Mouse (Mus musculus): Measurements from ENCODE around the gene Pigz. TPM values are rescaled to one million over a fixed set of nuclear protein-coding genes. Genes with fewer than 3 reads are reported as not detected.
A peak's percentile ranks its signal among the peaks of the same experiment; 100 is the strongest.

Pigz gene
- polyA plus RNA-seq (2016; fragmentation: Nextera tagmentation; extraction: Ambion mirVana), result 1.0 and 1.4 TPM in 2 replicates

DNA sequence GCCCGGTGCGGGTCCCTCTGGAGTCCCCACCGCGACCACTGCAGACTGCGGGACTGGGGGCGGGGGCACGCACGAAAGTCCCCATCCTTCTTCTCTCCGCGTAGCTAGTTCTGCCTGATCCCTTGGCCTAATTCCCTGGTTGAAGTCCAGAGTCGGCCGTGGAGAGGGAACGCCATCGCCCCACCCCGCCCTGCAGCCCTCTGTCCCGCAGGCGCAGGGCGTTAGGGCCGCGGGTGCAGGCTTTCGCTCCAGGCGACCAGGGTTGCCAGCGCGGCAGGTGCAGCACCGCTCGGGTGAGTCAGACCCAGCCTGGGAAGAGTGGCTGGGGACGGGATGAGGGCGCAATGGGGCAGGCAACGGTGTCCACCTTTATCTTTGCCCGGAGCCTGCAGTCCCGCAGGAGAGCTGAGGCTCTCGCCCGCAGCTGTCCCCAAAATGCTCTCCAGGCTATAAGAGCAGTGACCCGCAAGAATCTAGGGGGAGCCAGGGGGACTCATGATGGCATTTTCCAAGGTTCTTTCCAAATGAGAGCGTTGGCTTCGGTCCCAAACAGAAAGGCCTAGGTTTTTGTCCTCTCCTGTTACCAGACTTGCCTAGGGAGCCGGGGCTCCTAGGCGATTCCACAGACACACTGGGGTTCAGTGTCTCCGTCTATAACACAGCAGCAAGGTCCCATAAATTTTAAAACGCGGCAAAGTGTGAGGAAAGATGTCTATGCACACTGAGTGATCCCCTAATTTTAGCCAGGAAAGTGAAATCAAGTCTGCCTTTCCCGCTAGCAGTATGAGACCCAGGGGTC lies at the start of gene Pigz:
Gene Pigz, plus strand, starts transcription at position 101 of the 799 bp plus-strand sequence.
- Histone ChIP-seq H3K4me1 (peaks cover 50% of the 10 kb centered on the region), H3K27ac (peak within 1 kb of the TSS; percentile 84), H3K9me3 (no peaks in the 10 kb centered on the region), H3K27me3 (ENCODE audit: poor library complexity, severe bottlenecking) (peaks cover 76% of the 10 kb centered on the region), H3K36me3 (replicated peaks) (no peaks in the 10 kb centered on the region), H3K4me3 (peak within 1 kb of the TSS; percentile 57)
- DNase-seq (ENCODE audit: extremely low spot score, low spot score), result peak; percentile 43
- 4% methylated on average over 42 of the region's 42 CpGs for WGBS

DNA sequence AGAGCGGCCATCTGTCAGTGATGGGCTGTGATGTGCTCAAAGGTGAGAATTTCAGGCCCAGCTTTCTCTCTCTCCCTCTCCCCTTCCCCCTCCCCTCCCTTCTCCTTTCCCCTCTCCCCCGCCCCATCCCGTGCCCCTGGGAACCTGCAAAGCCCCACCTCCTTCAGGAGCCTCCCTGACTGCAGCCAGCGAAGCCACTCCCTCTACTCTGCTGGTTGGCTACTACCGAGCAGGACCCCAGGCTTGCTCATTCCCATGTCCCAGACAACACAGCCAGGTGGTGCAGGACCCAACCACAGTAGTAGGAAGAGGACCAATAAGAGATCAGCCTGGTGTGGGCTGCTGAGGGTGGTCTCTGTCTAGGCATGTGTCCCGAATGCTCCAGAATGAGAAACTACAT lies 49.7 kb upstream of the Pigz start:
- peaks cover 41% of the 10 kb centered on the region for H3K4me1 ChIP-seq
- DNase-seq (ENCODE audit: extremely low spot score, low spot score), result no peak

DNA sequence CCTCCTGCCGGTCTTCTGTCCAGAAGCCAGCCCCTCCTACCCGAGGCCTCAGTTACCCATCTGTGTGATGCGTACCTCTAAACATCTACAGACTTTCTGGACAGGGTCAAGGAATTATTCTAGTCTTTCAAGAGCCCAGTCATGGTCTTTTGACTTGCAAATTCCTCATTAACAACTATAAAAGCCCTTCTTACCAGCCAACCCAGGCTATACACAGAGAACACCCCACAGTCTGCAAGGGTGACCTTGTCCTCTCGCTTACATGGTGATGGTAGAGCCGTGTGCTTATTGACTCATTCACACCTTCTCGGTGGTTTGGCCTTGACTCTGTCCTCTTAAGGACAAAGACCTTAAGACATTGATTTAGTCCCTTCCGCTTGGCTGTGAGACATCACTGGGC lies 42.7 kb upstream of the Pigz start:
- Histone ChIP-seq H3K4me3 (no peak overlapping the region), H3K4me1 (peaks cover 19% of the 10 kb centered on the region), H3K27me3 (ENCODE audit: poor library complexity, severe bottlenecking) (peaks cover 9% of the 10 kb centered on the region), H3K36me3 (replicated peaks) (no peaks in the 10 kb centered on the region), H3K9me3 (no peaks in the 10 kb centered on the region), H3K27ac (no peak overlapping the region)
- DNase-seq (ENCODE audit: extremely low spot score, low spot score), result no peak
- WGBS, result 83% methylated on average over 7 of the region's 7 CpGs

More for the DNA sequence above, 49.7 kb upstream of the Pigz start:
- Histone ChIP-seq H3K9me3 (no peaks in the 10 kb centered on the region), H3K27me3 (ENCODE audit: poor library complexity, severe bottlenecking) (peaks cover 54% of the 10 kb centered on the region), H3K27ac (peak overlapping the region; percentile 49), H3K4me3 (peak overlapping the region; percentile 16; the same call in 1 of the 2 replicates), H3K36me3 (replicated peaks) (no peaks in the 10 kb centered on the region)
- WGBS, result 15% methylated on average over 6 of the region's 6 CpGs

DNA sequence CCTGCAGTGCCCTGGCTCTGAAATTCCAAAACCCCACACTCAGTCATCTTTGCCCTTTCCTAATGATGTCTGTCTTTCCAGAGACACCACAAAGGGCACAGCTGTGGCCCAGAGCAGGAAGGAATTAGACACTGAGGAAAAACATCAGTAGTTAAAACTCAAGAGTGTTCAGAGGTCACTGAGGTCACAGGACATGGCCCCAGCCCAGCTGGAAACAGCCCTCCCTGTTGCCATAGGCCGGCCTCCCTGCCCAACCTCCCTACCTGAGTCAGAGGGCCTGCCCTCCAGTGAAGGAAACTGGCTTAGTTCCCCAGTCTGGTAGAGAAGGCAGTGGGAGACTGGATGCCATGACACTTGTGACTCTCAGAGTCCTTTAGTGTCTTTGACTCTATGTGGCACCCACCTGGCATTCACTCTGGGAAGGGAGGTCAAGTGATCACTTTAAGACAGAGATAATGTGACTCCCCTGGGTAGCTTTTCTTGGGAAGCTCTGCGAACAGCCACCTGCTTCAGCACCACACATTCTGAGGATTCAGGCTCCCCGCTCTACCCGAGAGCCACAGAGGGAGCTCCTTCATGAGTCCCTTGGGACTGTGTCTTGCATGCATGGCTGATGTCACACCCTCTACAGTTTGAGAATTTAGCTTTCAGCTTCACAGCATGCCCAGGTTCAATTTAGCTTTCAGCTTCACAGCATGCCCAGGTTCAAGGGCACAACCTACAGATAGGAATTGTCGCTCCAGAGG lies 40.1 kb upstream of the Pigz start:
- H3K4me1 ChIP-seq, result peaks cover 38% of the 10 kb centered on the region
- no peaks in the 10 kb centered on the region for H3K36me3 ChIP-seq (replicated peaks)
- 67% methylated on average over 5 of the region's 5 CpGs for WGBS
- peaks cover 24% of the 10 kb centered on the region for H3K27me3 ChIP-seq (ENCODE audit: poor library complexity, severe bottlenecking)
- H3K4me3 ChIP-seq, result no peak overlapping the region
- no peak for DNase-seq (ENCODE audit: extremely low spot score, low spot score)
- H3K27ac ChIP-seq, result no peak overlapping the region
- no peaks in the 10 kb centered on the region for H3K9me3 ChIP-seq

DNA sequence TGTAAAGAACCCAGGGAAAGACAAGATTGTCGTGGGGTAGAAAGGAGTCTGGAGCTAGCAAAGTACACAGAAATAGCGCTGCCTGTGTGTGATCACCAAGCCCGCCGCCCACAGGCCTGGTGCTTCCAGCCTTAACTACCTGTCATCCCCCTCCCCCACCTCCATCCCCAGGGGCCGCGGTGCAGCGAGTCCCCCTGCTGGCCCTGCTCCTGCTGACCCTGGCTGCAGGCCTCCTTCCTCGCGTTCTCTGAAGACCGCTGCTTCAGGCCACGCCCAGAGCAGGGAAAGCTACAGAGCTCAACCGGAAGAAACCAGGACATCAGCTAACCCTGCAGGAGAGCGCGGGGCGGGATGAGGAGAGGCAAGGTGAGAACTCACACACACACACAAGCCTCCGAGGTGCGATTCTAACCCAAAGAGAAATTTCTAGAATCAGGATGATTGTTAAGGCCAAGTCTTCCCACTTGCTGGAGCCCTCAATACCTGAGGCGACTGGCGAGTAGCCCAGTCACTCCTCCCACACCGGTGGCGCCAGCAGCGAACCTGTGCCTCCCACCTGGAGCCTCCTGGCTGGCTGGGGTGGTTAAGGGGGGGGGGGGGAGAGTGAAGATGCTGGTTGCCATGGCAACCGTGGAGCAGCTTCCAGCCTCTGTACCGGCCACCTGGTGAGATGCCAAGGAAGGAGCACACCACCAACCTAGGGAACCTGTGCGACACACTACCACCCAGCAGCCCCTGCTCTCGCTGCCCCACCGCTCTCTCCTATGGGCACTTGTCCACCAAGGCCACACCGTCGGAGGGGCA lies 36.5 kb upstream of the Pigz start:
- DNase-seq (ENCODE audit: extremely low spot score, low spot score), result peak; percentile 68
- H3K4me3 ChIP-seq, result peak overlapping the region; percentile 35
- no peaks in the 10 kb centered on the region for H3K36me3 ChIP-seq (replicated peaks)
- H3K9me3 ChIP-seq, result peaks cover 7% of the 10 kb centered on the region
- peaks cover 36% of the 10 kb centered on the region for H3K4me1 ChIP-seq
- H3K27me3 ChIP-seq (ENCODE audit: poor library complexity, severe bottlenecking), result peaks cover 24% of the 10 kb centered on the region
- H3K27ac ChIP-seq, result peak overlapping the region; percentile 59
- 9% methylated on average over 29 of the region's 29 CpGs for WGBS

DNA sequence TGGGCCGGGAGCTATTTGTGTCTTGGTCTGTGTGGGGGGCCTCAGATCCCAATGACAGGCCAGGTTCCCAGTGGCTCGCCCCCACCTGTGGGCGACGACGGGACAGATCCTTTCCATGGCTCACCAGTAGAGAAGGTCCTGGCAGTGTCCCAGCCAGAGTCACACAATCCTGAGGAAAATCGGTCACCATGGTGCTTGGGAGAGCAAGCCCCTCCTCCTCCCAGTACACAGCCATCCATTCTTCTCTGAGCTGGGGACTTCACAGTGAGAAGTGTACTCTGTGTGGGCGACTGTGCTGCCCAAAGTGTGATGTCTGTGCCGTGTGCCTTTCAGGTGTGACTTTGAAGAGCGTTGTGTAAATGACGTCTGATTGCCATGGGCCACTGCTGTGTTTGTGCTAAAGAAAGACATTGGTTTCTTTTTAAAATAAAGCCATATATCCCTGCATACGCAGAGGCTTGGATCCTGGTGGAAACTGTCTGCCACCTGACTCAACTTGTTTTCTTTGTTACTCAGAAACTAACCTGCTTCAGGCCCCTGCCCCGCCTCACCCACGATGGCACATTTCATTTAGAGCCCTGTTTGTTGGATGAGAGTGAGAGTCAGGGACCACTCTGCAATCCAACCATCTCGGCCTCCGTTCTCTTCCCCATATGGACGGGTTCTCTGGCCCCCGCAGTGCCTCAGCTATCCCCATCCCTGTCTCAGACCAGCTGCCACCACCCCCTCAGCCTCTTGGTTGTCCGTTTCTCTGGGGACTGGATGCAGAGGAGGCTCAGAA lies 34.9 kb upstream of the Pigz start:
- Histone ChIP-seq H3K27me3 (ENCODE audit: poor library complexity, severe bottlenecking) (peaks cover 24% of the 10 kb centered on the region), H3K9me3 (peaks cover 7% of the 10 kb centered on the region), H3K27ac (no peak overlapping the region), H3K36me3 (replicated peaks) (no peaks in the 10 kb centered on the region), H3K4me1 (peaks cover 26% of the 10 kb centered on the region), H3K4me3 (no peak overlapping the region)
- 84% methylated on average over 18 of the region's 18 CpGs for WGBS
- DNase-seq (ENCODE audit: extremely low spot score, low spot score), result no peak

DNA sequence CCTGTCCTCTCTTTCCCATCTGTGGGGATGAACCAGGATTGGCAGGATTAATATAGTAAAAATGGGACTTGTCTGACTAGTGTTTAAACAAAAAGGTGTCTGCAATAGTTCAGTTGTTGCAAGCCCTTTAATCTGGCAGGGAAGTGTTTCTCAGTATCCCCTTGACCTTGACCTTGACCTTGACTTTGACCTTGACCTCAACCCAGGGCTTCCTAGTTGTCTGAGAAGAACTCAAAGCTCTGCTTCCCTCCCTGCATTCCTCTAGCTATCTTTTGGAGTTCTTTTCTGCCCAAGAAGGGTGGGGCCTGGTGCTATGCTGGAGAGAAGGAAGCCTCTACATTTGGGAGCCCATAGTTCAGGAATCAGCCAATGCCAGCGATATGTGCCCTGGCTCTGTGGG lies 31.8 kb upstream of the Pigz start:
- no peak overlapping the region for H3K4me3 ChIP-seq
- peaks cover 32% of the 10 kb centered on the region for H3K4me1 ChIP-seq
- no peaks in the 10 kb centered on the region for H3K36me3 ChIP-seq (replicated peaks)
- H3K27ac ChIP-seq, result no peak overlapping the region
- DNase-seq (ENCODE audit: extremely low spot score, low spot score), result no peak
- H3K27me3 ChIP-seq (ENCODE audit: poor library complexity, severe bottlenecking), result peaks cover 23% of the 10 kb centered on the region
- H3K9me3 ChIP-seq, result peaks cover 7% of the 10 kb centered on the region
- 89% methylated on average over 1 of the region's 1 CpGs for WGBS

DNA sequence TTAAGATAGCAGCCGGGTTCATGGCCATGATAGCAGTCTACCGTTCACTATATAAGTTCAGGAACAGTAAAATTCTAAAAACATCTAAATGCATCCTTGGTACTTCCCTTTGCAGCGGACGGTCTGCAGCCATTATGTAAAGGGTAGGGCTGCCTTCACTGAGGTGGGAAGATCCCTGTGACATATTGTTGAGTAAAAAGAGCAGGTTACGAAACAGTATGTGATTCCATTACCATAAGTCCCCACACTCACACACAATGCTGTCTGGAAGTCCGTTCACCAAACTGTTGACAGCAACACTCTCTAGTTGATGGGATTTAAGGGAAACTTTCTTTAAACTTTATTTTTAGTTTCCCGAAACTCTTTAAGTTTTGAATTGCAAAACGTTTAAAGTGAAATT lies 30.4 kb upstream of the Pigz start:
- Histone ChIP-seq H3K27me3 (ENCODE audit: poor library complexity, severe bottlenecking) (peaks cover 15% of the 10 kb centered on the region), H3K9me3 (peaks cover 7% of the 10 kb centered on the region), H3K4me3 (no peak overlapping the region), H3K27ac (no peak overlapping the region), H3K36me3 (replicated peaks) (no peaks in the 10 kb centered on the region), H3K4me1 (peaks cover 21% of the 10 kb centered on the region)
- DNase-seq (ENCODE audit: extremely low spot score, low spot score), result no peak
- WGBS, result 88% methylated on average over 8 of the region's 8 CpGs

DNA sequence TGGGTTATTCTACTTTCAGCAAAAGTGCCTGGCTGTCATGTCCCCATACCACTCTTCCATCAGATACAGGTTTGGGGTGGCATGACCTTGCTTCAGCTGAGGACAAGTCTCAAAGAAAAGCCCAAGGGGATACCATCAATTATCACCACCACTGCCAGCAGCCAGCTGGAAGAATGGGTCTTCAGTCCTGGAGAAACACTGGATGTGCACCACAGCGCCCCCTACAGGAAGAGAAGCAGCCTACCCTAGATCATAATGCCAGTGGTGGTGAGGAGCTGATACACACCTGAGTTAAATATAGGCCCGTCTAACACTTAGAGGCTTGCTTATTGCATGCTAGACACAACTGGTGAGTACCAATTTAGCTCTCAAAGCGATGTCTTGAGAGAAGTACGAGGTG lies 28.3 kb upstream of the Pigz start:
- peaks cover 15% of the 10 kb centered on the region for H3K4me1 ChIP-seq
- peaks cover under 1% of the 10 kb centered on the region; the same call in 1 of the 2 replicates for H3K9me3 ChIP-seq
- WGBS, result 76% methylated on average over 4 of the region's 4 CpGs
- no peak for DNase-seq (ENCODE audit: extremely low spot score, low spot score)
- no peak overlapping the region for H3K27ac ChIP-seq
- H3K36me3 ChIP-seq (replicated peaks), result no peaks in the 10 kb centered on the region
- H3K27me3 ChIP-seq (ENCODE audit: poor library complexity, severe bottlenecking), result peaks cover 20% of the 10 kb centered on the region
- H3K4me3 ChIP-seq, result no peak overlapping the region

DNA sequence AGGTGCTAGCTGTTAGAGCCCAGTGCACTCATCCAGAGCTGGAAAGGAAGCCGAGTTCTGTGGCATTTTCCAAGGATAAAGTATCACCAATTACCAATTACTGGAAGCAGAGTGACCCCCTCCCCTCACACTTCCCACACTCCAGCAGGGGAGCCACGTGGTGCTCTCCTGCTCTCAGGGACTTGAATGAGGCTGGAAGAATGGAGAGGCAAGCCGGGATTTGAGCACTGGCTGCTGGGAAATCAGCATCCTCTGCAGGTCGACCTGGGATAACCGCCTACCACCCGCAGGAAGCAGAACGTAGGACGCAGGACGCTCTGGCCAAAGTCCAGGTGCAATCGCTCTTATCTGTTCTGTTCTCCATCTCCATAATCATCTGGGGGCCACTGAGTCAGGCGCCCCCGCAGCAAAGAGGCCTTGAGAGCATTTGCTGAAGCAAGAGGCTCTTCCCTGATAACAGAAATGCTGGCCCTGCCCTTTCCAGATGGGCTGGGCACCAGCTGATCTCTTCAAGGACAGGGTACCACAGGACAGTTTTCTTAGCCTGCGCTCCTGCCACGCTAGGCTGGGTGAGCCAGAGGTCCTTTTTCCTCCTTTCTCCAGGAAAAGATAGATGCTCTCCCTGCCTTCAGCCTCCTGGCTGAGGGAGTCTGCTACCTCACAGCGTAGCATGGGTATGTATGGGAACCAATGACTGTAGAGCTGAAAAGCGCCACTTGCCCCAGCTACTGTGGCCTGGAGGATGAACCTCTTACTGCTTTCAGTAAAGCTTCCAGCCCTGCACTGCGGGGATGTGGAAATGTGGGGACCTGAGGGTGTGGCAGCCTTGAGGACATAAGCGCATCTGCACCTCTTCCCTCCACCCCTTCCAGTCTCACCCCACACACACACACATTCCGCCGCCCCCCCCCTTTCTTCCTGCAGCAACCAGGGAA lies 27.5 kb upstream of the Pigz start:
- no peaks in the 10 kb centered on the region for H3K9me3 ChIP-seq
- no peak overlapping the region for H3K27ac ChIP-seq
- peak overlapping the region; percentile 36 for H3K4me3 ChIP-seq
- H3K27me3 ChIP-seq (ENCODE audit: poor library complexity, severe bottlenecking), result peaks cover 20% of the 10 kb centered on the region
- H3K36me3 ChIP-seq (replicated peaks), result no peaks in the 10 kb centered on the region
- no peak for DNase-seq (ENCODE audit: extremely low spot score, low spot score)
- WGBS, result 38% methylated on average over 20 of the region's 20 CpGs
- peaks cover 15% of the 10 kb centered on the region for H3K4me1 ChIP-seq

DNA sequence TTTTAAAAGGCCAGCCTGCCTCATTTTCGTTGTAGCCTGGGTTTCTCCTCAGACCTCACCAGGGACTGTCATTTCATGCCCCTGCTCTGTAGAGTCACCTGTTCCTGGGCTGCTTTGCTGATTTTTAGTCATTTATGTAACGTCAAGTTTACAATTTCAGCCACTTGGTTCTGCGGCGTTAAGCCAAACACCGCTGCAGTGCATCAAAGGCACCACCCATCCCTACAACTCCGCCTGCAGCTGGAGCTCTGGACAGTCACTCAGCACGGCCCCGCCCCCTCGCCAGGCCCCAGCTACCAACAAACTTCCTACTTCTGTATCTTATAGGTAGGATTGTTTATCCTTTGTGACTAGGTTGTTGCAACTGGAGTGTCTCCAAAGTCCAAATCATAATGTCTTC lies 26.8 kb upstream of the Pigz start:
- H3K27ac ChIP-seq, result no peak overlapping the region
- no peak for DNase-seq (ENCODE audit: extremely low spot score, low spot score)
- WGBS, result 10% methylated on average over 9 of the region's 9 CpGs
- peak overlapping the region; percentile 36 for H3K4me3 ChIP-seq
- H3K9me3 ChIP-seq, result no peaks in the 10 kb centered on the region
- H3K4me1 ChIP-seq, result peaks cover 15% of the 10 kb centered on the region
- H3K36me3 ChIP-seq (replicated peaks), result no peaks in the 10 kb centered on the region
- peaks cover 20% of the 10 kb centered on the region for H3K27me3 ChIP-seq (ENCODE audit: poor library complexity, severe bottlenecking)
